Mouse (Mus musculus): Measurements from ENCODE around the gene Igfbpl1.

Igfbpl1 gene

DNA sequence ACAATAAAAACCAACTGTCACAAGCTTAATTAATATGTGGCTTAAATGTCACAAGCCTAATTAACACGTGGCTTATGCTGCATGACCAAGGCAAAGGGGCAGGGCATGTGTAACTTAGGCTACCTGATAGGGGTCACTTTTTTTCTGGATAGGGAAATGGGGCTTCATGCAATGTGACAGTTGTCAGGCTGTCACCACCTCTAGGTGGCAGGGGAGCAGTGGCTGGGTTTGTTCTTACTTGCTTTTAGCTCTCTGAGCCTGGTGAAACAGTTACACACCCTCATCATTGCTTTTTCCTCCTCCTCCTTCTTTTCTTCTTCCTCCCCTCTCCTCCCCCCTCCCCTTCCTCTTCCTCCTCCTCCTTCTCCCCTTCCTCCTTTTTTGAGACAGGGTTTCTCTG, 43.1 kb downstream of the Igfbpl1 start:
- ATAC-seq (ENCODE audit: insufficient number of reproducible peaks, low FRiP score, low TSS enrichment): no peak

DNA sequence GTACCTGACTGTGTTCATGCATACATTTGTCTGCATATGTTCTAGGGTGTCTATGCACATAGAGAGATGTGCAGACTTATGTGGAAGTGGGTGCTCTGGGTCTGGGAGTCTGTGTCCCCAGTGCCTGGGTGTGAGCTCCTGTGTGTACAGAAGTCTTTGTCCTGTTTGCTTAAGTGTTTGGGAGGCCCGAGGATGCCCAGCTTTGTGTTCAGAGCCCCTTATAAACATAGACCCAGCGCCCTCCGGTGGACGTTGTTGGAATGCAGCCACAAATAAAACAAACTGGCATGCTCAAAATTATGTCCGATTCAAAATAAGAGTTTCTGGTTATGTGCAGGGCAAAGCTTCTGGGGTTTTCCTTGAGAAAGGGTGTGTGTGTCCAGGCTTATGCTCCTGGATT, 55.1 kb downstream of the Igfbpl1 start:
- ATAC-seq (ENCODE audit: insufficient number of reproducible peaks, low FRiP score, low TSS enrichment): no peak

DNA sequence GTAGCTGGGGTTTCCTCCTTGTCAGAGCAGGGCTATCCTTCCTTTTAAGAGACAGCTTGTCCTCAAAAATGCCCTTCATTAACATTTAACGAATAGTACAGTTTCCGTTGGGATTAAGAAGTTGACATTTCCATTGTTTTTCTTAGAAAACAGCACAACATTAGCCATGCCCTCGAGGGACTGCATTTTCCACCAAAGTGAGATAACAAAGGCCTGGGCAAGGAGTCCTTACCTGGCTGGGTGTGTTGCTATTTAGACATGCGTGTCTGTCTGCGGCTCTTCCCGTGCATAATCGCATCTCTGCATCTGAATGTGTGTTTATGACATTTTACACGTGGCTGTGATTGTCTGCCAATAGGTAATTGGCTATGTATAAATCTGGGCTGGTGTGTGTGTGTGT, 55.5 kb downstream of the Igfbpl1 start:
- ATAC-seq (ENCODE audit: insufficient number of reproducible peaks, low FRiP score, low TSS enrichment): no peak

DNA sequence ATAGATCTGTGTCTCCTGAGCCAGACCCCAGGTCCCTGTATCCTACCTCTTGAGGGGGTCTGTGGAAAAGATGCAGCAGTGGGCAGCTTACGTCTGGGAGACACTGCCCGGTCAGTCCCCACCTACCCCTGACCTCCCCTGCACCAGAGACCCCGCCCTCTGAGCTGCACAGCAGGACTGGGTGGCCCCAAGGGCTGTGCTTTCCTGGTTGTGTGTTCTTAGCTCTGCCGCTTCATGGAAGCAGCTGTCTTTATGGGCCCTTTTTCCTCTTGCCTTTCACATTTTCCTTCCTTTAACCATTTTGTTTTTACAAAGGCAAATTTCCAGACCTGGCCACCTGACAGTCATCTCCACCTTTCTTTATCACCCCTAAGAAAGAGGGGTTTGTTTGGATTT, 56.1 kb downstream of the Igfbpl1 start:
- ATAC-seq (ENCODE audit: insufficient number of reproducible peaks, low FRiP score, low TSS enrichment): no peak

DNA sequence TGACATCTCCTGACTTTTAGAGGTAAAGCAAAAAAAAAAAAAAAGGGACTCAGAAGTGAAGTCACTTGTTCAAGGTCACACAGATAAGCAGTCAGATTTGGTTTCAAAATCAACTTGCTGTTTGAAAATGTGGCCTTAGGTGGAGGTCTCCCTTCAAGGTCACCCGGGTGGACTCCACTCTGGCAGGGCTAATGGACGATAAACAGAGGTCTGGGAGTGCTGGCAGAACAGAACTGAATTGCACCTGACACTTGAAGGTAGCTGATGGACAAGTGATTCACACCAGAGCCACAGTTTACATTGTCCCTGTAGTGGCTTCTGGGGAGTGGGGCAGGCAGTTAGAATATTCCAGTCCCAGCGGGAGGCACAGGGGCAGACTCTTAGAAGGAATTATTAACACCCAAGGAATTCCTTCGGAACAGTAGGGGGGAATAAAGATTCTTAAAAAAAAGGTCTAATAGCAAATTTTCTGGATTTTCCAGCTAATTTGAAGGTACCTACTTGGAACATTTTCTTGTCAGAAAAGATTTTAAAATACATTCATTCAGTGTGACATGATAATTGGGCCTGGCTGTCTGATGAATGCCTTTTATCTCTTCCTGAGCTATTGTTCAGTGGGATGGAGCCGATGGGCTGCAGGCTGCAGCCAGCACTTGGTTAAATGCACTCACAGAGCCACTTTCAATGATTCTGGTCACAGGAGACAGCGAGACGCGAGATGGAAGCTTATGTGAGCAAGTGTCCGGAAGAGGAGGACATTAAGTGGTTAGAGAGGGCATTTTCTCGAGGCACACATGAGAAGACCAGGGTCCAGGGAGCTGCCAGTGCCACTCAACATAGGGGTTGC, 56.7 kb downstream of the Igfbpl1 start:
- ATAC-seq (ENCODE audit: insufficient number of reproducible peaks, low FRiP score, low TSS enrichment): no peak

DNA sequence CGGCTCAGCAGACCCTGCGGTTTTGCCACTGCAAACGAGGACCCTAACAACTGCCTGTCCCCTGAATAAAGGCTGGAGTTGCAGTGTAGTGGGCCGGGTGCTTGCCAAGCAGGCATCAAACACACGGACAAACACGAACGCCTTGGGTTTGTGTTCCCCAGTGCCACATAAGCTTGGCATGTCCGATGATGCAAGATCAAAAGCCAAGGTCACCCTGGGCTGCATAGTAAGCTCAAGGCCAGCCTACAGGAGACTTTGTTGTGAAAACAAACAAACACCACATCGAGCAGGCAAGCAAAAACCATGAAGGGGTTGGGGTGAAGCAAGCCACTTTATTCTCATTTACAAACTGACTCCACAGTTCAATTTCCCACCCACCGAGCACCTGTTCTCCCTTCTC, 57.6 kb downstream of the Igfbpl1 start:
- no peak for ATAC-seq (ENCODE audit: insufficient number of reproducible peaks, low FRiP score, low TSS enrichment)

DNA sequence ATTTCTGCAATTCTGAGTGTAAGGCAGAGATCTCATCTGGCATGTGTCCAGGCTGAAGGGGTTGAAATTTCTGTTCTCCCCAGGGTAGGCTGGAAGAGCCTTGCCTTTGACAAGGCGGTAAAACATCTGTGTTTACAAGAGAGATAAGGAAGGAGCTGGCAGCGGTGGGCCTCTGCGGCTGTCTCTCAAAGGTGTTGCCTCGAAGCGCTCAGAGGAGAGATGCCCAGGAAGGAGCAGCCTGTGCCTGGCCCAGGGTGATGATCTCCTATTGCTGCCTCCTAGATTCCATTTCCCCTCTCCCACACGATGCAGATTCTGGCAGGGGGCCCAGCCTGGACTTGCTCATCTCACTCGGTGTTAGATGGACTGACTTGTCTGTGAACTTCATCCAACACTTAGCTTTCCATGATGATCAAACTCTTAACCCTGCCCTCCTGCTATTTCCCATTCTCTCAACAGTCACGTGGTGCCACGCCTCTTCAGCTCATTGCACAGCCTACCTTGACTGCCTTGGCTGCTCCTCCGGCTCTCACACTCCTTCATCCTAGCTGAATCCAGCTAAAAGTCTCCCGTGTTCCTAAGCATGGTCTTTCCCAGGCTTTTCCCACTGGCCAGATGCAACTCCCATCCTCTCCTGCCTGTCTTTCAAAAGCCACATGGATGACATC, 58.7 kb downstream of the Igfbpl1 start:
- no peak for ATAC-seq (ENCODE audit: insufficient number of reproducible peaks, low FRiP score, low TSS enrichment)

DNA sequence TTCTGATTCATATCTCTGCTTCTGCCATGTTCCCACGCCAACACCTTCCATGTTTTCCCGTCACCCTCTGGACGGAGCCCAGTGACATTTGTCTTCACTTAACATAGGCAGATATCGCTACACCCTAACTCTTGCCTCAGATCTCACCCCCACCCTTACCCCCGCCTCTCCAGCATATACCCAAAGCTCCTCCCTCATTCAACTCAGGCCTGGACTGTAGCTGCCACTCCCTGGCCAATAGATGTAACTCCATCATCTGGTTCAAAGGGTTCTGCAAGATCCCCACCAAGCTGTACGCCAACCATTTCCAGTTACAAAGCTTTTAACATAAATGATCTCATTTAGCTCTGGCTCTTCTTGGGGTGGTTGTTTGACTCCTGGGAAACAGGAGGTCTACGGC, 59.9 kb downstream of the Igfbpl1 start:
- ATAC-seq (ENCODE audit: insufficient number of reproducible peaks, low FRiP score, low TSS enrichment): no peak

DNA sequence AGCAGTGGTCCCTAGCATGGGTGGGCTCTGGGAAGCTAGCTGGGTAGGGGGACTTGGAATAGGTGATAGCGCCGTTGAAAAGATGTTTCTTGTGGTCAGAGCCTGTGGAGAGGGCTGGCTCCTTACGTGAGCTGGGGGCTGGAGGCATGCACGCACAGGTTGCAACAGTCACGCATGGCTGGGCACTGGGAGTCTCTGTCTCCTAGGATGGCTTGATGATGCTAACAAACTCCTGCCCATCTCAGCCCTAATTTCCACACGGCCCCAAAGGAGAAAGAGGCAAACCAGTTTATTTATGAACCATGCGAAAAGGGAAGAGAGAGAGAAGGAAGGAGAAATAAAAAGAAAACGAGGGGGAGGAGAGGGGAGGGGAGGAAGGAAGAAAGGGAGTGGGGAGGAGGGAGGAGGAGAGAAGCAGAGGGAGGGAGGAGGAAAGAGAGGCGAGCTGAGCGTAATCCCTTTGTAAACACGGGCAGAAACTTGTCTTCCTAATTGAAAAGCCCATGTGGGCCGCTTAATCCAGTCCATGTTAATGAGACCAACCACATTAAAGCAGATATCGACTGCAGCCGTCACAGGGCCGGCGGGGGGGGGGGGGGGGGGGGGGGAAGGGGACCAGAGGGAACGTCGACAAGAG, 61.0 kb downstream of the Igfbpl1 start:
- no peak for ATAC-seq (ENCODE audit: insufficient number of reproducible peaks, low FRiP score, low TSS enrichment)

DNA sequence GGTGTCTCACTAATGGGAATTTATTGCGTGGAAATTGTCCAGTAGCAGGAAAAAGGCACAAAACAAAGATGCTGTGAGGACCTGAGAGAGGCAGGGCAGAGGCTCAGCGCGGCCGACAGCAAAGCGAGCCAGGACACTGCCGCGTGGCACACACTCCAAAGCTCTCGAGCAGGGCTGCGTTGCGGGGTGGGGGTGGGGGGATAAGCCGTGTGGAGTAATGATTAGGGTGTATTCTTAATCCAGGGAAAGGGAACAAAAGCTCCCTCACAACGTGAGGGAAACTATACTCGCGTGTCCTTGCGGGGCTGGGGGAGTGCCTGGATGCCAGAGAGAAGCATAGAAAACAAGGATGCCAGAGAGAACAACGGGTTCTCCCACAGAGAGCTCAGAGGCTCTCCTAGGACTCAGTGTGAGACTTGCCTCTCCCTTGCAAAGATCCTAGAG, 61.6 kb downstream of the Igfbpl1 start:
- ATAC-seq (ENCODE audit: insufficient number of reproducible peaks, low FRiP score, low TSS enrichment): no peak

DNA sequence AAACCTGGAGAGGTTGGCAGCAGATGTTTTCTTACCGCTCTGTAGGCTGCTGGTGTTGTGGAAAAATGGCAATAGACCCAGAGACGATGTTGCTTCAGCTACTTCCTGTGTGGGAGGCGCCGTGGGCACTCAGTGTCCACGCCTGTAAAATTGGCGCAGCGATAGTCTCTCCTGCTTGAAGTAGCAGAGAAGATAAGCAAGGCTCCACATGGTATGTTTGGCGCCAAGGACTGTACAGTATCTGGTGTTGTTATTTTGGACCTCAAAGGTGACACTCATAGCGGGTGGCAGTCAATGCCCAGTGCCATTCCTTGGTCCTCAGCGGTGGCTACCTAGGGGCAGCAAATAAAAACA, 62.6 kb downstream of the Igfbpl1 start:
- no peak for ATAC-seq (ENCODE audit: insufficient number of reproducible peaks, low FRiP score, low TSS enrichment)

DNA sequence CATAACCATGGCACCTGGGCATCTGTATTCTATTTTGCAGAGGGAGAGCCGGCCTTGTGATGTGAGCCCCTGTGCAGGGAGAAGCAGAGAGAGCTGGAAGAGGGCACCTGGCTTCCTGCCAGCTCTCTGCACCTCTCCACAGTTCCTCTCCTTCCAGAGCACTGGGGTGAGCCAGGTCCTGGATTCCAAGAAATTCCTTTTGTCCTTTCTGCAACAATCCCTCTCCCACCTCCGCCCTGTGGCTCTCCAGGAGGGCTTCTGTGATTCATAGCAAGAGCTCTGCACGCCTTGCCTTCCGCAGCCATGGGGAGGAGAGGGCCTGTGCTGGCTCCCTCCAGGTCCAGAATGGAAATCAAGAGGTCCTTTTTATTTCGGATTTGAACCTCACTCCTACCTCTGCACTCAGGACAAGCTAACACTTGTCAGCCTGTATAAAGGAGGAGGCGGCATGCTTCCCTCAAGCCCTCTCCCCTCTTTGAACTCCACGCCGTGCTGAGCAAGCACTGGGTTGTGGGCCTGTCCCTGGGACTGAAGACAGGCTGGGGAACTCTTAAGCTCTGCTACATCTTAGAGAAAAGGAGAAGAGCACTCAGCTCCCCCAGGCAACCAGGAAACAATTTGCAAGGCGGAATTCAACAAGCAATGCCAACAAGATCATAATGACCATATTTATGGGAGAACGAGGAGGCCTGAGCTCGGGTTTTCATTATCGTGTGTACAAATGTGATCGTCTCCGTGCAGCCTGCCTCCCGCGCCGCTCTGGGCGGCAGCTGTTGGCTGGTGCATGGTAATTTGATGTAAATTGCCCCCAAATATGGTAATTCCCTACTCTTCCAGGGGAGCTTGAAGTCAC, 63.2 kb downstream of the Igfbpl1 start:
- ATAC-seq (ENCODE audit: insufficient number of reproducible peaks, low FRiP score, low TSS enrichment): no peak

DNA sequence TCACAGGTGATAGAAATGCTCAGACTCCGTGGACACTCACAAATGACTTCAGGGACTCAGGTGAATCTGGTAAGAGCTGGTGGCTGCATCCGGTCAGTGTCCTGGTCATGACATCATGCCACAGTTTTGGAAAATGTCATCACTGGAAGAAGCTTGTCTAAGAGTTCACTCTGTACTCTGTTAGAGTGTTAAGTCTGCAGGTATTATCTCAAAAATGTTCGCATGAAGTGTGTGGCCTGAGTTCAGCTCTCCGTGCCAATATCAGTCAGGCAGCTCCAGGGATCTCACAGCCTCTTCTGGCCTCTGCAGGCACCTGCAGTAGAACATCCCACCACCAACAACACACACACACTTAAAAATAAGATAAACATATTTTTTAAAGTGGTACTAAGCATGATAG, 64.1 kb downstream of the Igfbpl1 start:
- ATAC-seq (ENCODE audit: insufficient number of reproducible peaks, low FRiP score, low TSS enrichment): no peak

Data from cerebellum, adult (tissue).